Mouse (Mus musculus) MEL (cell line): ENCODE results near the gene Vgll4. TPM values are rescaled to one million over a fixed set of nuclear protein-coding genes. Genes with fewer than 3 reads are reported as not detected.
A peak's percentile ranks its signal among the peaks of the same experiment; 100 is the strongest.

Experiments
- DNase-seq: peaks from one replicate; pipeline ENCODE4 v3.0.0; 2011; ENCODE audit warnings: low read depth, low spot score
- H3K27ac ChIP-seq: 2 replicates; pipeline ENCODE4 v1.5.1; 2012; ENCODE audit warnings: low read depth, mild to moderate bottlenecking, control low read depth, low read length, moderate library complexity; ENCODE audit not compliant: control insufficient read depth
- H3K27me3 ChIP-seq, 2 experiments: fragments of 150-350 bp in 1 of 2; sonication (generic) in 1 of 2; 2 replicates each; pipeline ENCODE4 v1.6.1; 2012; ENCODE audit warnings: low read length in 2 of 2, mild to moderate bottlenecking in 2 of 2, improper control_type of control experiment in 1 of 2, moderate library complexity in 1 of 2; ENCODE audit not compliant: insufficient read depth in 2 of 2, control insufficient read depth in 1 of 2
- H3K36me3 ChIP-seq, 2 experiments: 2 replicates each; pipeline ENCODE4 v1.6.1; 2012 to 2014; ENCODE audit warnings: low read length in 2 of 2, improper control_type of control experiment in 1 of 2, inconsistent platforms in 1 of 2, mild to moderate bottlenecking in 1 of 2; ENCODE audit not compliant: insufficient read depth in 2 of 2, control insufficient read depth in 1 of 2
- H3K4me1 ChIP-seq, 2 experiments: fragments of 150-350 bp in 1 of 2; sonication (generic) in 1 of 2; 2 replicates each; pipeline ENCODE4 v1.6.1; 2012; ENCODE audit warnings: low read length in 2 of 2, improper control_type of control experiment in 1 of 2, mild to moderate bottlenecking in 1 of 2; ENCODE audit not compliant: insufficient read depth in 2 of 2, control insufficient read depth in 1 of 2
- H3K4me3 ChIP-seq, 2 experiments: fragments of 150-350 bp in 1 of 2; sonication (generic) in 1 of 2; 2 replicates each; pipeline ENCODE4 v1.5.1; 2012; ENCODE audit warnings: low read depth in 2 of 2, low read length in 2 of 2, mild to moderate bottlenecking in 2 of 2, moderate library complexity in 2 of 2, control low read depth in 1 of 2, improper control_type of control experiment in 1 of 2; ENCODE audit not compliant: control insufficient read depth in 1 of 2, insufficient read depth in 1 of 2
- H3K79me2 ChIP-seq: 2 replicates; pipeline ENCODE4 v1.6.1; 2012; ENCODE audit warnings: mild to moderate bottlenecking, low read length, moderate library complexity; ENCODE audit not compliant: control insufficient read depth, poor library complexity, insufficient read depth
- H3K9ac ChIP-seq: 2 replicates; pipeline ENCODE4 v1.6.1; 2012; ENCODE audit warnings: low read depth, mild to moderate bottlenecking, control low read depth, low read length, moderate library complexity; ENCODE audit not compliant: control insufficient read depth, poor library complexity, severe bottlenecking
- H3K9me3 ChIP-seq: fragments of 150-350 bp; sonication (generic); replicated peaks from 2 replicates; pipeline ENCODE4 v1.6.1; 2012; ENCODE audit warnings: mild to moderate bottlenecking, low read length, improper control_type of control experiment, moderate library complexity; ENCODE audit not compliant: insufficient read depth
- BHLHE40 ChIP-seq: IDR thresholded peaks from 2 replicates; pipeline ENCODE4 v1.6.1; 2012; ENCODE audit warnings: low read depth, mild to moderate bottlenecking, inconsistent platforms, low read length, improper control_type of control experiment, borderline replicate concordance
- CHD1 ChIP-seq: IDR thresholded peaks from 2 replicates; pipeline ENCODE4 v1.6.1; 2012; ENCODE audit warnings: low read depth, mild to moderate bottlenecking, inconsistent platforms, low read length, improper control_type of control experiment
- CHD2 ChIP-seq: IDR thresholded peaks from 2 replicates; pipeline ENCODE4 v1.6.1; 2011; ENCODE audit warnings: low read length, improper control_type of control experiment
- ELF1 ChIP-seq: IDR thresholded peaks from 2 replicates; pipeline ENCODE4 v1.6.1; 2014; ENCODE audit warnings: low read depth, mild to moderate bottlenecking, inconsistent platforms, low read length, improper control_type of control experiment, moderate library complexity
- ETS1 ChIP-seq: IDR thresholded peaks from 2 replicates; pipeline ENCODE4 v1.6.1; 2012; ENCODE audit warnings: low read depth, mild to moderate bottlenecking, inconsistent platforms, low read length, improper control_type of control experiment, moderate library complexity
- GATA1 ChIP-seq: IDR thresholded peaks from 2 replicates; pipeline ENCODE4 v1.6.1; 2011; ENCODE audit warnings: low read depth, low read length, improper control_type of control experiment
- HCFC1 ChIP-seq: IDR thresholded peaks from 2 replicates; pipeline ENCODE4 v1.6.1; 2012; ENCODE audit warnings: low read depth, mild to moderate bottlenecking, inconsistent platforms, low read length, improper control_type of control experiment, moderate library complexity
- JUND ChIP-seq: IDR thresholded peaks from 2 replicates; pipeline ENCODE4 v1.6.1; 2011; ENCODE audit warnings: low read depth, mild to moderate bottlenecking, improper control_type of control experiment, low read length
- KAT2A ChIP-seq: conservative IDR thresholded peaks from 2 replicates; pipeline ENCODE4 v1.6.1; 2012; ENCODE audit warnings: low read depth, low read length, improper control_type of control experiment, inconsistent platforms
- MAFK ChIP-seq: IDR thresholded peaks from 2 replicates; pipeline ENCODE4 v1.6.1; 2011; ENCODE audit warnings: low read depth, mild to moderate bottlenecking, low read length, improper control_type of control experiment, borderline replicate concordance
- MEF2A ChIP-seq: IDR thresholded peaks from 2 replicates; pipeline ENCODE4 v1.6.1; 2014; ENCODE audit warnings: low read depth, mild to moderate bottlenecking, inconsistent platforms, low read length, improper control_type of control experiment; ENCODE audit not compliant: poor library complexity, insufficient replicate concordance, severe bottlenecking; ENCODE audit errors: extremely low read depth
- MXI1 ChIP-seq: IDR thresholded peaks from 2 replicates; pipeline ENCODE4 v1.6.1; 2011; ENCODE audit warnings: mild to moderate bottlenecking, low read depth, low read length, improper control_type of control experiment
- MYB ChIP-seq: IDR thresholded peaks from 2 replicates; pipeline ENCODE4 v1.6.1; 2011; ENCODE audit warnings: mild to moderate bottlenecking, low read depth, low read length, improper control_type of control experiment
- MYC ChIP-seq: IDR thresholded peaks from 2 replicates; pipeline ENCODE4 v1.6.1; 2011; ENCODE audit warnings: low read depth, mild to moderate bottlenecking, low read length, improper control_type of control experiment, moderate library complexity
- NELFE ChIP-seq: IDR thresholded peaks from 2 replicates; pipeline ENCODE4 v1.6.1; 2011; ENCODE audit warnings: low read depth, low read length, improper control_type of control experiment
- NRF1 ChIP-seq: IDR thresholded peaks from 2 replicates; pipeline ENCODE4 v1.6.1; 2014; ENCODE audit warnings: low read depth, mild to moderate bottlenecking, inconsistent platforms, low read length, improper control_type of control experiment, moderate library complexity; ENCODE audit not compliant: poor library complexity, insufficient read depth, severe bottlenecking
- POLR2A ChIP-seq, 2 experiments: IDR thresholded peaks; 2 replicates each; pipeline ENCODE4 v1.6.1; 2011 to 2012; ENCODE audit warnings: low read length in 2 of 2, mild to moderate bottlenecking in 2 of 2, control low read depth in 1 of 2, improper control_type of control experiment in 1 of 2, low read depth in 1 of 2, moderate library complexity in 1 of 2; ENCODE audit not compliant: control insufficient read depth in 1 of 2, insufficient read depth in 1 of 2, poor library complexity in 1 of 2
- POLR2AphosphoS5 ChIP-seq: IDR thresholded peaks from 2 replicates; pipeline ENCODE4 v1.6.1; 2012; ENCODE audit warnings: low read depth, borderline replicate concordance, mild to moderate bottlenecking, inconsistent platforms, low read length, moderate library complexity, mixed read lengths
- RCOR1 ChIP-seq: IDR thresholded peaks from 2 replicates; pipeline ENCODE4 v1.6.1; 2012; ENCODE audit warnings: low read depth, mild to moderate bottlenecking, inconsistent platforms, low read length, improper control_type of control experiment
- SIN3A ChIP-seq: IDR thresholded peaks from 2 replicates; pipeline ENCODE4 v1.6.1; 2012; ENCODE audit warnings: low read length, improper control_type of control experiment, inconsistent platforms
- TAL1 ChIP-seq: IDR thresholded peaks from 2 replicates; pipeline ENCODE4 v1.6.1; 2012; ENCODE audit warnings: mild to moderate bottlenecking, inconsistent platforms, low read length, moderate library complexity, mixed read lengths
- TBP ChIP-seq: IDR thresholded peaks from 2 replicates; pipeline ENCODE4 v1.8.0; 2011; ENCODE audit warnings: low read depth, low read length, improper control_type of control experiment
- TCF12 ChIP-seq: IDR thresholded peaks from 2 replicates; pipeline ENCODE4 v1.6.1; 2014; ENCODE audit warnings: low read depth, mild to moderate bottlenecking, inconsistent platforms, low read length, improper control_type of control experiment, moderate library complexity
- USF1 ChIP-seq: IDR thresholded peaks from 2 replicates; pipeline ENCODE4 v1.6.1; 2014; ENCODE audit warnings: low read depth, mild to moderate bottlenecking, inconsistent platforms, low read length, improper control_type of control experiment, moderate library complexity
- USF2 ChIP-seq, 2 experiments: IDR thresholded peaks; 2 replicates each; pipeline ENCODE4 v1.6.1; 2011 to 2012; ENCODE audit warnings: improper control_type of control experiment in 2 of 2, low read length in 2 of 2, borderline replicate concordance in 1 of 2, inconsistent platforms in 1 of 2, low read depth in 1 of 2, mild to moderate bottlenecking in 1 of 2; ENCODE audit not compliant: insufficient read depth in 1 of 2
- ZC3H11A ChIP-seq: IDR thresholded peaks from 2 replicates; pipeline ENCODE4 v1.6.1; 2012; ENCODE audit warnings: low read depth, mild to moderate bottlenecking, inconsistent platforms, low read length, improper control_type of control experiment
- ZKSCAN1 ChIP-seq: IDR thresholded peaks from 2 replicates; pipeline ENCODE4 v1.6.1; 2012; ENCODE audit warnings: low read depth, mild to moderate bottlenecking, inconsistent platforms, low read length, improper control_type of control experiment, moderate library complexity
- ZMIZ1 ChIP-seq: IDR thresholded peaks from 2 replicates; pipeline ENCODE4 v1.6.1; 2012; ENCODE audit warnings: low read depth, mild to moderate bottlenecking, inconsistent platforms, low read length, improper control_type of control experiment, moderate library complexity
- polyA plus RNA-seq, 2 experiments: library from polyadenylated mRNA; stranded (reverse) in 1 of 2; unstranded in 1 of 2; fragments of >175 nt in 1 of 2; fragments of >200 nt in 1 of 2; gene quantifications; 2 replicates each; pipeline versions ENCODE4 v1.2.1 to v1.2.4; 2012; ENCODE audit warnings: low replicate concordance in 2 of 2, low read depth in 1 of 2; ENCODE audit not compliant: insufficient read length in 2 of 2, insufficient read depth in 1 of 2, missing spikeins in 1 of 2
- total RNA-seq: library from RNA; depleted of rRNA; stranded (reverse); fragments of 300-350 nt; gene quantifications from 2 replicates; pipeline ENCODE4 v1.2.3, GENCODE M21; 2012

The Vgll4 gene
- total and polyA plus RNA-seq, 3 experiments = 18.1 to 21.5 TPM; not detected in 1

GRCm38 (mm10) chr6:114982671-114983070 lies 12.9 kb upstream of the Vgll4 start:
- no peak overlapping the region for H3K9ac ChIP-seq
- H3K27ac ChIP-seq = no peak overlapping the region
- H3K36me3 ChIP-seq = peaks cover 0 to 4% of the 10 kb centered on the region in 2 experiments; a peak in 2 of 4 replicates
- TF ChIP-seq RCOR1 (no peak), ETS1 (no peak), ELF1 (no peak), USF2 (IDR thresholded peaks at IDR 0.05; ENCODE audit: borderline replicate concordance in 1 of 2, insufficient read depth in 1 of 2, low read depth in 1 of 2, low read length in 2 of 2) (no peak), MAFK (no peak), NRF1 (no peak), POLR2A (IDR thresholded peaks at IDR 0.05; ENCODE audit: control insufficient read depth in 1 of 2, insufficient read depth in 1 of 2, low read depth in 1 of 2, low read length in 2 of 2, poor library complexity in 1 of 2) (no peak), GATA1 (no peak), ZC3H11A (no peak), CHD2 (no peak), TBP (no peak), TAL1 (no peak), CHD1 (no peak), USF1 (no peak), POLR2AphosphoS5 (no peak), MXI1 (no peak), BHLHE40 (no peak), SIN3A (no peak), ZKSCAN1 (no peak), MYB (no peak)
- peaks cover 4 to 14% of the 10 kb centered on the region in 2 experiments for H3K4me1 ChIP-seq
- no peaks in the 10 kb centered on the region for H3K9me3 ChIP-seq
- no peak overlapping the region for H3K4me3 ChIP-seq
- no peak for DNase-seq
- H3K79me2 ChIP-seq = no peaks in the 10 kb centered on the region
- H3K27me3 ChIP-seq = no peaks in the 10 kb centered on the region

DNA sequence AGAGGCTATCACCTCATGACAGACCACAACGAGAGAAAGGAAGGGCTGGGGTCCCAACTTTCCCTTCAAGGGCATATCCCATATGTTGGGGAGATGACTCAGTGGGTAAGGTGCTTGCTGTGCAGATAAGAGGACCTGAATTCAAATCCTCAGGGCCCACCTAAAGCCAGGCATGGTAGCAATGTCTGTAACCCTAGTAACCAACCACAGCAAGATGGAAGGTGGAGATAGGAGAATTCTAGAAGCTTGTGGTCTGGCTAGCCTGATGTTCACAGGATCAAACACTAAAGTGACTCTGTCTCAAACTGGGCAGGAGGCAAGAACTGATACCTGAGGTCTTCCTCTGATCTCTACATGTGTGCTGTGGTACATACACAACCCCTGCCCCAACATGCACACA lies 9.9 kb upstream of the Vgll4 start:
- Histone ChIP-seq H3K27me3 (no peaks in the 10 kb centered on the region), H3K9me3 (no peaks in the 10 kb centered on the region), H3K79me2 (no peaks in the 10 kb centered on the region), H3K36me3 (peaks cover 0 to 4% of the 10 kb centered on the region in 2 experiments; a peak in 2 of 4 replicates), H3K4me1 (peaks cover 4 to 12% of the 10 kb centered on the region in 2 experiments), H3K9ac (no peak overlapping the region), H3K27ac (no peak overlapping the region), H3K4me3 (no peak overlapping the region)
- peak; percentile 83 for DNase-seq
- no peak for TF ChIP-seq ZC3H11A
- TF ChIP-seq MXI1 = no peak
- TF ChIP-seq ELF1 = no peak
- no peak for TF ChIP-seq JUND
- peak; percentile 88 for TF ChIP-seq GATA1
- no peak for TF ChIP-seq POLR2A (IDR thresholded peaks at IDR 0.05; ENCODE audit: control insufficient read depth in 1 of 2, insufficient read depth in 1 of 2, low read depth in 1 of 2, low read length in 2 of 2, poor library complexity in 1 of 2)
- no peak for TF ChIP-seq CHD2
- TF ChIP-seq NRF1 = no peak
- 0 out of 2 replicates have a peak, but pooled peaks have one; percentile 29 for TF ChIP-seq MYC
- TF ChIP-seq TCF12 = peak; percentile 44; the same call in 1 of the 2 replicates
- TF ChIP-seq KAT2A = no peak
- no peak for TF ChIP-seq ZKSCAN1
- no peak for TF ChIP-seq USF2 (IDR thresholded peaks at IDR 0.05; ENCODE audit: borderline replicate concordance in 1 of 2, insufficient read depth in 1 of 2, low read depth in 1 of 2, low read length in 2 of 2)
- no peak for TF ChIP-seq BHLHE40
- TF ChIP-seq MEF2A = no peak
- no peak for TF ChIP-seq ZMIZ1
- no peak for TF ChIP-seq POLR2AphosphoS5
- no peak for TF ChIP-seq RCOR1
- TF ChIP-seq NELFE = no peak
- TF ChIP-seq TAL1 = peak; percentile 82
- TF ChIP-seq TBP = no peak
- TF ChIP-seq MAFK = no peak
- no peak for TF ChIP-seq HCFC1
